Mouse (Mus musculus): ENCODE measurements around the gene Nck2.

DNA sequence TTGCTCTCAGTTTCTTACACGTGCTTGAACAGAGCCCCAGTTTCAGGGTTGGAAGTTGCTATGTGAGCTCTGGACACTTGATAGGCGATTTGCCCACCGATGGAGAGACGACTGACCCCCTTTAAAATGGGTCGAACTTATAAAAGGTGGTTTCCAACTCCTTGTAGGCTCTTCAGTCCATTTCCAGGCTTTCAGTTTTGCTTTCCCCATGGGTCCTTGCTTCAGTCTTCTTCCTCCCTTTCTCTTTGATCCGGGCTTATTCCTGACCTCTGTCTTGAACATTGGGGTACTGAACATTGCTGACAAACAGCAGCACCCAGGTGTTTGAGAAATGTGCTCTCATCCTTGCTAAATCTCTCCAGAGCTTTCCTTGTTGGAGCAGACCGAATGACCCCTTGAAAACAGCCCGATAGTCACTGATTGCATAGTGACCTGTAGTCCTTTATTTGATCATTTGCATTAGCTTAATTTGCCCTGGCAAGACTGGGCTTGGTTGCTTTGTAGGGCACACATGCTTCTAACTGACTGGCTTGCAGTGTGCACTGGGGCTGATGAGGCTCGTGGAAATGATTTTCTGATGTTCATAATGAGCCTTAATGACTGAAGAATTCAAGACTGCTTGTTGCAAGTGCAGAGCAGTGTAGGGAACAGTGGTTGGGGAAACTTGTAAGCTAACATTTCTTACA, 3.4 kb downstream of the Nck2 start:
- TF ChIP-seq POLR2A (IDR thresholded peaks at IDR 0.05; ENCODE audit: insufficient read depth, low read depth, low read length) (no peak), EP300 (IDR thresholded peaks at IDR 0.05; ENCODE audit: insufficient read depth, low read depth, low read length) (no peak)

Data from heart, adult 2 months (tissue).